ENCODE assay signal across 20 mouse cellular contexts in genomic region chr9:45433119-45433518, GRCm38 (mm10). TPM values are rescaled to one million over a fixed set of nuclear protein-coding genes. Genes with fewer than 3 reads are reported as not detected.
DNase-seq lines count a peak whose midpoint lies in the region; ATAC-seq and TF ChIP-seq lines count a peak whose summit lies in the region.
"Had no signal": no experiment of that assay in that cellular context is flagged by ENCODE, and none has a peak within 500 bp of the region (broad histone marks: within the 10 kb centered on the region; RNA-seq: fewer than 3 reads in every experiment).

No protein-coding gene starts in this region.

- DNase-seq in left cerebral cortex, adult 2 months (ENCODE audit: extremely low spot score in 1 of 2, low spot score in 2 of 2) = no peak
- no peak for DNase-seq in left cerebral cortex, adult 8-10 months (ENCODE audit: low spot score in 2 of 2)
- peak; percentile 63 for DNase-seq in forebrain, postnatal 0 days
- no peak for DNase-seq in left cerebral cortex, adult 9 months (ENCODE audit: low spot score in 2 of 2)
- DNase-seq in T-cell, adult 2 months (ENCODE audit: low spot score) = no peak
- DNase-seq: adrenal gland, adult 8-10 months; cerebellum, adult 11 months; gastrocnemius, postnatal 25 days; kidney, adult 11 months; kidney, postnatal 10 days; liver, embryonic 13.5 days; lung, embryonic 14.5 days; lung, postnatal 36 days; spleen, adult 18-20 months; thymus, postnatal 4 days had no signal

- intact Hi-C loops in left cerebral cortex, adult 2 months (cut with DNase I) = loop anchor here (5.0 kb wide), 1 partner anchor 104 kb away; no protein-coding TSS in a partner anchor

- peak overlapping the region; percentile 81 for H3K4me2 ChIP-seq in forebrain, postnatal 0 days (ENCODE audit: low read depth)
- peak overlapping the region; percentile 61 for H3K4me2 ChIP-seq in neural tube, embryonic 14.5 days (ENCODE audit: low read depth, low read length)
- H3K4me2 ChIP-seq: embryonic facial prominence, embryonic 13.5 days; limb, embryonic 13.5 days; liver, embryonic 13.5 days; lung, embryonic 14.5 days had no signal

- H3K9me3 ChIP-seq in forebrain, postnatal 0 days (ENCODE audit: low read length) = no peaks in the 10 kb centered on the region
- no peaks in the 10 kb centered on the region for H3K9me3 ChIP-seq in neural tube, embryonic 14.5 days (ENCODE audit: control insufficient read depth, low read length)
- H3K9me3 ChIP-seq: embryonic facial prominence, embryonic 13.5 days; heart, embryonic 10.5 days; limb, embryonic 13.5 days; liver, embryonic 13.5 days had no signal

- TF ChIP-seq POLR2A in cortical plate, adult 2 months (IDR thresholded peaks at IDR 0.05; ENCODE audit: extremely low read depth, insufficient read depth, low read length) = no peak

- H3K27ac ChIP-seq in left cerebral cortex, adult 2 months = peak overlapping the region; percentile 88
- H3K27ac ChIP-seq in cortical plate, adult 2 months (ENCODE audit: insufficient read depth, low read length) = 0 out of 2 replicates have a peak overlapping the region, but pooled peaks have one; percentile 91
- H3K27ac ChIP-seq in forebrain, postnatal 0 days (ENCODE audit: low read depth, low read length) = peak overlapping the region; percentile 91
- peak overlapping the region; percentile 87 for H3K27ac ChIP-seq in neural tube, embryonic 14.5 days (ENCODE audit: low read depth, low read length)
- H3K27ac ChIP-seq: embryonic facial prominence, embryonic 13.5 days; heart, embryonic 10.5 days; limb, embryonic 13.5 days; liver, embryonic 13.5 days had no signal

- H3K4me3 ChIP-seq in left cerebral cortex, adult 2 months = peak overlapping the region; percentile 46
- H3K4me3 ChIP-seq in cortical plate, adult 2 months (ENCODE audit: insufficient read depth, low read length) = peak overlapping the region; percentile 95; the same call in 1 of the 2 replicates
- peak overlapping the region; percentile 80 for H3K4me3 ChIP-seq in forebrain, postnatal 0 days (ENCODE audit: low read depth, low read length)
- peak overlapping the region; percentile 65 for H3K4me3 ChIP-seq in neural tube, embryonic 14.5 days (ENCODE audit: low read depth, low read length)
- H3K4me3 ChIP-seq: embryonic facial prominence, embryonic 13.5 days; heart, embryonic 10.5 days; limb, embryonic 13.5 days; liver, embryonic 13.5 days had no signal

- H3K36me3 ChIP-seq in forebrain, postnatal 0 days (ENCODE audit: insufficient read depth) = no peaks in the 10 kb centered on the region
- no peaks in the 10 kb centered on the region for H3K36me3 ChIP-seq in neural tube, embryonic 14.5 days (ENCODE audit: control insufficient read depth, insufficient read depth, low read length)
- H3K36me3 ChIP-seq: embryonic facial prominence, embryonic 13.5 days; heart, embryonic 10.5 days; limb, embryonic 13.5 days; liver, embryonic 13.5 days had no signal

- 18% methylated on average over 9 of the region's 9 CpGs for WGBS in forebrain, postnatal 0 days
- 35% methylated on average over 9 of the region's 9 CpGs for WGBS in neural tube, embryonic 14.5 days

- ATAC-seq in forebrain, postnatal 0 days = no peak
- ATAC-seq in neural tube, embryonic 14.5 days (ENCODE audit: low read depth) = no peak

- H3K27me3 ChIP-seq in forebrain, postnatal 0 days (ENCODE audit: insufficient read depth, low read length) = no peaks in the 10 kb centered on the region
- peaks cover 15% of the 10 kb centered on the region for H3K27me3 ChIP-seq in neural tube, embryonic 14.5 days (ENCODE audit: control insufficient read depth, insufficient read depth, low read length)

- no peak for TF ChIP-seq CTCF in left cerebral cortex, adult 2 months (IDR thresholded peaks at IDR 0.05)
- no peak for TF ChIP-seq CTCF in cortical plate, adult 2 months (IDR thresholded peaks at IDR 0.05; ENCODE audit: extremely low read depth, insufficient read depth, low read length)
- TF ChIP-seq CTCF in forebrain, postnatal 0 days (IDR thresholded peaks at IDR 0.05; ENCODE audit: low read depth) = no peak

- H3K4me1 ChIP-seq in cortical plate, adult 2 months (ENCODE audit: control insufficient read depth, insufficient read depth, low read length) = peaks cover 11% of the 10 kb centered on the region; the same call in 1 of the 2 replicates
- peaks cover 39% of the 10 kb centered on the region for H3K4me1 ChIP-seq in forebrain, postnatal 0 days (ENCODE audit: insufficient read depth)
- H3K4me1 ChIP-seq in neural tube, embryonic 14.5 days (ENCODE audit: control insufficient read depth, insufficient read depth, low read length) = peaks cover 33% of the 10 kb centered on the region
- H3K4me1 ChIP-seq: liver, embryonic 13.5 days had no signal

- H3K9ac ChIP-seq in forebrain, postnatal 0 days = peak overlapping the region; percentile 81
- H3K9ac ChIP-seq in neural tube, embryonic 14.5 days (replicated peaks; ENCODE audit: low read depth, low read length) = peak overlapping the region; percentile 35
- H3K9ac ChIP-seq: embryonic facial prominence, embryonic 13.5 days; limb, embryonic 13.5 days; liver, embryonic 13.5 days; lung, embryonic 14.5 days had no signal

RNA-seq across cellular contexts. Expression of gene Dscaml1, which starts 6.7 kb away (rescaled TPM):
- total RNA-seq in left cerebral cortex, adult 2 months (2021) = 10 to 100 TPM; 58.0 to 61.5 TPM
- total RNA-seq in left cerebral cortex, adult 8-10 months (2022) = 10 to 100 TPM; 42.5 to 65.6 (median 47.0) TPM
- 29.7 and 30.0 TPM in 2 replicates for polyA plus RNA-seq in cortical plate, adult 2 months (2012; rRNA removed)
- total RNA-seq in forebrain, postnatal 0 days (2014; rRNA removed) = 28.9 and 42.6 TPM in 2 replicates
- 13.4 and 19.6 TPM in 2 replicates for polyA plus RNA-seq in forebrain, postnatal 0 days (2015; fragmentation: Nextera tagmentation; extraction: Ambion mirVana)
- 18.3 and 24.3 TPM in 2 replicates for polyA plus RNA-seq in neural tube, embryonic 14.5 days (2014; fragmentation: Nextera tagmentation; extraction: Ambion mirVana)
- total RNA-seq: gastrocnemius, postnatal 25 days had no signal
- polyA plus RNA-seq: liver, embryonic 13.5 days had no signal

RNA-seq across cellular contexts. Expression of gene Fxyd2, which starts 33.6 kb away (rescaled TPM):
- 1 to 10 TPM; 4.8 to 6.5 TPM for total RNA-seq in left cerebral cortex, adult 2 months (2021)
- 10 to 100 TPM in 1 of 4 experiments, 1 to 10 TPM in 3; 6.5 to 11.3 (median 7.9) TPM for total RNA-seq in left cerebral cortex, adult 8-10 months (2022)
- polyA plus RNA-seq in cortical plate, adult 2 months (2012; rRNA removed) = 14.4 and 16.9 TPM in 2 replicates
- total RNA-seq in forebrain, postnatal 0 days (2014; rRNA removed) = 22.6 and 22.7 TPM in 2 replicates
- polyA plus RNA-seq in forebrain, postnatal 0 days (2015; fragmentation: Nextera tagmentation; extraction: Ambion mirVana) = 15.9 and 16.6 TPM in 2 replicates
- polyA plus RNA-seq in neural tube, embryonic 14.5 days (2014; fragmentation: Nextera tagmentation; extraction: Ambion mirVana) = 9.6 and 9.9 TPM in 2 replicates
